Mouse (Mus musculus) megakaryocyte, adult 5-6 weeks (primary cell): ENCODE measurements around the gene Ceacam2. TPM values are rescaled to one million over a fixed set of nuclear protein-coding genes. Genes with fewer than 3 reads are reported as not detected.
"Not testable (repeated sequence)": the region's sequence is repeated elsewhere in the genome, so short reads cannot be mapped to it uniquely, and the experiment has no call there.

Source experiments
- ATAC-seq: 2 replicates; pipeline ENCODE4 v1.8.0; 2016; ENCODE audit warnings: mild to moderate bottlenecking, inconsistent platforms; ENCODE audit not compliant: poor library complexity, severe bottlenecking
- total RNA-seq, 2 experiments: library from RNA; stranded (forward) in 1 of 2; stranded (reverse) in 1 of 2; fragments of 153-499, 151-499 nt in 1 of 2; fragments of 221-1000, 200-1000 nt in 1 of 2; gene quantifications; 2 replicates each; pipeline versions ENCODE4 v1.2.3 to v1.2.4; 2015 to 2017

Gene Ceacam2
- total RNA-seq, 2 experiments from 2014 or later: 0.16 TPM; not detected in 1

DNA sequence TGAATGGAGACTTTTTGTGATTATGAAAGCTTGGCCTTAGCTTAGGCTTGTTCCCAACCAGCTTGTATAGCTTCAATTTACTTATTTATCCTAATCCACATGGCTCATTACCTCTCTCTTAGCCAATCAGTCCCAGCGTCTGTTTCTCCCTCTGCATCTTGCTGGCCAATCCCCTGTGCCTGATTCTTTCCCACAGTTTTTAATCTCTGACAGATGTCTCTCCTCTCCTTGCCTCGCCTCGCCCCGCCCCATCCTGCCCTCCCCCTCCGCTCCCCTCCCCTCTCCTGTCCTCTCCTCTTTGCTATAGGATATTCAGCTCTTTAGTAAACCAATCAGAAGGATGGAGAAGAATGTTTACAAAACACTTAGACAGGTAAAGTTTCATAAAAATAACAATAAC, 54.6 kb downstream of the Ceacam2 start:
- ATAC-seq: no peak

DNA sequence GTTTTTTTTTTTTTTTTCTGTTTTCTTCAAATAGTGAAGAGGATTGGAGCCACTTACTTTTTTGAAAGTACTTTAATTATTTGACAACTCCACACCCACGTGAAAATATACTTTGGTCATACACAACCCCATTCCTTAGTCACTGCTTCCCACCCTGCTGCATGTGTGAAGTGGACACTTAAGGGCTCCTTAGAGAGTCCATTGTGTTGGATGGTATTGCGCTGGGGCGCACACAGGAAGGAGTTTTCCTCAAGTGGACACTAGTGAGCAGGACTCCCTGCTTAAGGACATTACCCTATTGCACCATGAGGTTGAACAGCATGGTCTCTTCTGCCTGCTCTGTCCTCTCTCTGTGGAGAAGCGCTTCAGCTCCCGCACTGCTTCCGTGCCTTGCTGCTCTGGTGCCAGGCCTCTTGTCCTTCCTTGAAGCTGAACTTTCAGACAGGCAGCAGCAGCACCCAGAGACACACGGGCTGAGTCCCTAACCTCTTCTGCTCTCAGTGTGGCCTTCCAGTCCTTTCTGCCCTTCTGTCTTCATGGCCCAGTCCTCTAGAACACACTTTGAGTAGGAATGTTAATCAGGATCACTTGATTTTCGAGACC, 56.4 kb downstream of the Ceacam2 start:
- no peak for ATAC-seq

DNA sequence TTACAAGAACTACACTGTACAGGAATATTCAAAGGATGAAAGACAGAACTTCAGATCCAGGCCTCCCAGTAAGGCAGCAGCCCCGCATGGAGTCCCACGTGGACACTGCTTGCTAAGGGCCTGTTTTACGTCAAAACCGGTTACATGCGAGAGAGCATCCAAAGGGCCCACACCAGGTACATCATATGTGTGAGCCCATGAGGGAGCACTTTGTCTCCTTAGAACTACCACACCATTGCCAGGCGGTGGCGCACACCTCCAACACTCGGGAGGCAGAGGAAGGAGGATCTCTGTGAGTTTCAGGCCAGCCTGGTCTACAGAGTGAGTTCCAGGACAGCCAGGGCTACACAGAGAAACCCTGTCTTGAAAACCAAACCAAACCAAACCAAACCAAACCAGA, 58.9 kb downstream of the Ceacam2 start:
- ATAC-seq: not testable (repeated sequence)

DNA sequence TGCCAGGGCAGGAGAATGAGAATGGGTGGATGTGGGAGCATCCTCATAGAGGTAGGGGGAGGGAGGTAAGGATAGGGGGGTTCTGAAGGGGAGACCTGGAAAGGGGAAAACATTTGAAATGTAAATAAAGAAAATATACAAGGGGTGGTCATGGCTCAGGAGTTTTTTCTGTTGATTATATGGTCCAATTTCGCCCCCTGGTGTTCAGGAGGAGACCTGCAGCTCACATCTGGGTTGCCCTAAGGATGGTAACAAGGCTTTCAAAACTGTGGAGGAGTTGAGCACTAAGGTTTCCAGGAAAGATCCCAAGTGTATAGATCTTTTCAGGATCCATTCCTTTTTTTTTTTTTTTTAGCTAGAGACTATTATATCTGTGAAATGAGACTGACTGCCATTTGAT, 60.2 kb downstream of the Ceacam2 start:
- peak; percentile 54 for ATAC-seq

DNA sequence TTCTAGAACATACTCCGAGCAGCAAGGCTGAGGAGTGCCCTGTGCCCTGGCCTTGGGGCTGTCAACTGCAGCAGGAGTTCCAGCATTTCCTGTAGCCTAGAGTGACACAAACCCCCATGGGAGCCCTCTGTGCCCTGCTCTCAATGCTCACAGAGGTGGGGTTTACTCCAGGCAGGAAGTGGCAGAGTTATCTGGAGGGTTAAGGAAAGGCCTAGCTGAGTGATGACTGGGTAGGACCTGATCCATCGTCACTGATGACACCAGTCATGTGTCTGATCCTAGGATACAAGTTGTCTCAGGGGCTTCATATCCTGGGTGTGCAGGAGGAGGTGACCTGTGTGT, 61.9 kb downstream of the Ceacam2 start:
- peak; percentile 61 for ATAC-seq

DNA sequence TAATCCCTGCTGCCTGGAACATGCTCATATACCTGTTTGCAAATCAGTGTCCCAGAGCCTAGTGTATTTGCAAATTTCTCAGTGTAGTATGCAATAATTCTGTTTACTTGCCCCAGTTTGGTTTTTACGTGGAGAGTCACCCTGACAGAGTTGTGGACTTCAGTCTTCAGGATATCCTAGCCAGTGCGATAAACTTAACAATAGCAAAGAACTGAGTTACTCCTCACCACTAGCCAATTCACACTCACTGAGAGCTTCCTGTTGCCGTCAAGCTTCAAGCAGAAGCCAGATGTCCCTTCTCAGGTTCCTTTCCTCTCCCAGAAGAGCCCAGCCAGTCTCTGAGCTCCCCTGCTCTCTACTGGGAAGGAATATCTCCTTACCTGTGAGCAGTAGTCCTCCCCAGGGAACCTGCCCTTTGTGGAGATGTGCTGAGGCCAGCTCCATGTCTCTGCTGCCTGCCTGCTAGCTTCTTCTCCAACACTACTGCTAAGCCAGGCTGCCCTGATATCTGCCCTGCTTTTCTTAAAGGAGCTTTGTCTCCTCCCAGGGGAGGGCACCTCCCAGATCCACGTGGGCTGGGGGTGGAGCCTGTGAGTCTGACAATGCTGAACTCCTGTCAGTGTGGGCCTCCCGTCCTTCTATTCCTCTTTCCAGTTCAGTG, 62.4 kb downstream of the Ceacam2 start, which contains the start of gene Ceacam1:
TSS of gene Ceacam1 (minus strand) at position 513 of the 661 bp plus-strand sequence.
- peak; percentile 96 for ATAC-seq

DNA sequence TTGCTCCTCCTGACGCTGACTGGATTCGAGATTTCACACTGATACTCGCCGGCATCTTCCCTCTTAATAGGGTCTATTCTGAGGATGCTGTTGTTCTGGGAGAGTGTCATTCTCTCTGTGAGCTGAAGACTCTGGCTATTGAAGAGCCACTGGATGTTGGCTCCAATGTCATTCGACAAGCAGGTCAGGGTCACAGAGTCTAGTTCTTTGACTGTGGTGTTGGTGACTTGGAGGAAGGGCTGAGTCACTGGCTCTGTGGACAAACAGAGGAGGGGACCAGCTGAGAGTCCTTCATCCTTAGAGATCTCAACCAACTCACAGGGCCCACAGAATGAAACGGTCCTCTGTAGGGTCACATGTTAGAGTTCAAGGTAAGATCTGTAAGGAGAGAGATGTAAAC, 67.8 kb downstream of the Ceacam2 start:
- not testable (repeated sequence) for ATAC-seq

Other genes starting within 250 kb of the Ceacam2 start
- gene Pafah1b3, start 241.9 kb downstream of the Ceacam2 start, total RNA-seq (2015): 7.7 and 15.9 TPM in 2 replicates
- 7.7 and 14.6 TPM in 2 replicates for gene Pafah1b3, start 241.9 kb downstream of the Ceacam2 start, total RNA-seq (2017)
- not detected in 2 replicates for gene Prr19, start 238.4 kb downstream of the Ceacam2 start, total RNA-seq (2015)
- not detected in 2 replicates for gene Prr19, start 238.4 kb downstream of the Ceacam2 start, total RNA-seq (2017)
- not detected in 2 replicates for gene Tmem145, start 233.8 kb downstream of the Ceacam2 start, total RNA-seq (2015)
- gene Tmem145, start 233.8 kb downstream of the Ceacam2 start, total RNA-seq (2017): not detected in 2 replicates
- gene Megf8, start 222.7 kb downstream of the Ceacam2 start, total RNA-seq (2015): 1.0 and 1.1 TPM in 2 replicates
- gene Megf8, start 222.7 kb downstream of the Ceacam2 start, total RNA-seq (2017): 1.3 and 2.1 TPM in 2 replicates
- not detected in 2 replicates for gene Cnfn, start 170.1 kb downstream of the Ceacam2 start, total RNA-seq (2015)
- gene Cnfn, start 170.1 kb downstream of the Ceacam2 start, total RNA-seq (2017): not detected in 2 replicates
- gene Lipe, start 141.1 kb downstream of the Ceacam2 start, total RNA-seq (2015): 17.4 and 20.6 TPM in 2 replicates
- 17.3 and 23.6 TPM in 2 replicates for gene Lipe, start 141.1 kb downstream of the Ceacam2 start, total RNA-seq (2017)
- not detected in 2 replicates for gene Cxcl17, start 127.0 kb downstream of the Ceacam2 start, total RNA-seq (2015)
- not detected in 2 replicates for gene Cxcl17, start 127.0 kb downstream of the Ceacam2 start, total RNA-seq (2017)
- 309 and 334 TPM in 2 replicates for gene Ceacam1, start 62.3 kb downstream of the Ceacam2 start, total RNA-seq (2015)
- gene Ceacam1, start 62.3 kb downstream of the Ceacam2 start, total RNA-seq (2017): 89.9 and 122 TPM in 2 replicates
- gene Erich4, start 76.0 kb upstream of the Ceacam2 start, total RNA-seq (2015): not detected in 2 replicates
- not detected in 2 replicates for gene Erich4, start 76.0 kb upstream of the Ceacam2 start, total RNA-seq (2017)
- 18.7 and 19.8 TPM in 2 replicates for gene Dmac2, start 79.6 kb upstream of the Ceacam2 start, total RNA-seq (2015)
- gene Dmac2, start 79.6 kb upstream of the Ceacam2 start, total RNA-seq (2017): 29.5 and 36.7 TPM in 2 replicates
- gene B3gnt8, start 86.8 kb upstream of the Ceacam2 start, total RNA-seq (2015): 18.3 and 18.4 TPM in 2 replicates
- gene B3gnt8, start 86.8 kb upstream of the Ceacam2 start, total RNA-seq (2017): 27.0 and 34.3 TPM in 2 replicates
- gene Bckdha, start 119.1 kb upstream of the Ceacam2 start, total RNA-seq (2015): 40.4 TPM in 2 replicates
- gene Bckdha, start 119.1 kb upstream of the Ceacam2 start, total RNA-seq (2017): 39.9 and 50.1 TPM in 2 replicates
- gene Exosc5, start 119.3 kb upstream of the Ceacam2 start, total RNA-seq (2015): 31.5 and 33.7 TPM in 2 replicates
- 19.4 and 20.9 TPM in 2 replicates for gene Exosc5, start 119.3 kb upstream of the Ceacam2 start, total RNA-seq (2017)
- gene Tmem91, start 135.3 kb upstream of the Ceacam2 start, total RNA-seq (2015): 0.68 and 0.91 TPM in 2 replicates
- gene Tmem91, start 135.3 kb upstream of the Ceacam2 start, total RNA-seq (2017): not detected in 2 replicates
- 24.8 and 32.0 TPM in 2 replicates for gene B9d2, start 140.9 kb upstream of the Ceacam2 start, total RNA-seq (2015)
- gene B9d2, start 140.9 kb upstream of the Ceacam2 start, total RNA-seq (2017): 26.7 and 44.6 TPM in 2 replicates
- 281 and 286 TPM in 2 replicates for gene Tgfb1, start 147.1 kb upstream of the Ceacam2 start, total RNA-seq (2015)
- 42.2 and 47.4 TPM in 2 replicates for gene Tgfb1, start 147.1 kb upstream of the Ceacam2 start, total RNA-seq (2017)
- gene Ccdc97, start 179.2 kb upstream of the Ceacam2 start, total RNA-seq (2015): 30.5 and 30.9 TPM in 2 replicates
- gene Ccdc97, start 179.2 kb upstream of the Ceacam2 start, total RNA-seq (2017): 18.3 and 22.9 TPM in 2 replicates
- gene Hnrnpul1, start 214.9 kb upstream of the Ceacam2 start, total RNA-seq (2015): 134 and 143 TPM in 2 replicates
- 121 and 148 TPM in 2 replicates for gene Hnrnpul1, start 214.9 kb upstream of the Ceacam2 start, total RNA-seq (2017)
- gene Axl, start 248.8 kb upstream of the Ceacam2 start, total RNA-seq (2015): 7.7 and 8.0 TPM in 2 replicates
- 5.7 and 7.6 TPM in 2 replicates for gene Axl, start 248.8 kb upstream of the Ceacam2 start, total RNA-seq (2017)